Mouse (Mus musculus): ENCODE data around the gene Fa2h. TPM values are rescaled to one million over a fixed set of nuclear protein-coding genes. Genes with fewer than 3 reads are reported as not detected.
"Not testable (repeated sequence)": the region's sequence is repeated elsewhere in the genome, so short reads cannot be mapped to it uniquely, and the experiment has no call there.

Gene Fa2h
- polyA plus RNA-seq, 1 experiment: not detected

DNA sequence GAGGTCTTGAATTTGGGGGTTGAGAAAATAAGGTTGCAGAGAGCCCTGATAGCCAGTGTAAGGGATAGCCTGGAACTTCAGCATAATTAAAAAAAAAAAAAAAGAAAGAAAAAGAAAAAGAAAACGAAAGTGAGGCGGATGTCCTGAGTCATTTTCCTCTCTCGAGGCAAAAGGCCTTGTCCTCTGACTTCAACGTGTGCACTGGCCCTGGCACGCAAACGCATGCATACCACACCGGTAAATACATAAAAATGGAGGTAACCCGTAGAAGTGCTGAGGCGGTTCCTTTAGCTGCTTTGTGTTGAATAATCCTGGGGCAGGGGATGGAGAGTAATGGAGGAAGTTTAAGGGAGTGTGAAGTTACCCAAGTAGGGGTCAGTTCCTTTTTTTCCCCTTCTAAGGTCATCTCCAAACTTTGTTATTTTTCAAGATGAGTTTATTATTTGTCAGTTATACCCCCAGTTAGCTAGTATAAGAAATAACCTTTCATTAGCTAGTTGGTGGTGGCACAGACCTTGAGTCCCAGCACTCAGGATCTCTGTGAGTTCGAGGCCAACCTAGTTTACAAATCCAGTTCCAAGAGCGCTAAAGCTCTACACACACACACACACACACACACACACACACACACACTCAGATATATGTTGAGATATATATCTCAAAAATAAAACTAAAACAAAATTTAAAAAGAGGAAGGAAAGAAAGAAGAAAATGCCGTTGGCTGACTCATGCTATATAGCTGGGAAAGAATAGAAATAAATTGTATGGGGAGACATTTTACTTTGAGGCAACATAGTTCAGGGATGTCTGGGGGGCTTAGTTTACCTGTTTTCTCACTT lies 55.0 kb downstream of the Fa2h start:
- TF ChIP-seq CTCF (IDR thresholded peaks at IDR 0.05; ENCODE audit: borderline replicate concordance, insufficient read depth, low read length): no peak
- Histone ChIP-seq H3K4me3 (ENCODE audit: insufficient read depth, low read length) (peak overlapping the region; percentile 80), H3K27ac (ENCODE audit: insufficient read depth, low read length) (peak overlapping the region; percentile 43; the same call in 1 of the 2 replicates), H3K4me1 (ENCODE audit: control insufficient read depth, insufficient read depth, low read length) (0 out of 2 replicates have a peak, but pooled peaks cover 2% of the 10 kb centered on the region)

DNA sequence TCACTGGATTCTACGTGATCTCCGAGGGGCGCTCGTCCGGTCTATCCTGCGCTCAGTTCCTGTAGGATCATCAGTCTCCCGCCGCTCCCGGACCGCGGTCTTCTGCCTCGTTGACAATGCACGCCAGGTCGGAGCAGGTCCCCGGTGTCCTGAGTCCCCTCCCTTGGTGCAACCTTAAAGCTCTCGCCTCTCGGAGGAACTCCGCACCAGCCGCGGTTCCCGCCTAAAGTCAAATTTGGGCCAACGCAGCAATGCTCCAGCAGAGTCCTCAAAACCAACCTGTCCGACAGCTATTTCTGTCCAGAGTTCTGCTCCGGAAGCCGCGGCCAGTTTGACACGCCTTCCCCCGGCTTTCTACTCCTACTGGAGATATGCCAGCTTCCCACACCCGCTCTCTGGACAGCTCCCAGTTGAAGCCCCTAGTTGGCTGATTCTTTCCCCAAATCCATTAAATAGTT lies 55.7 kb downstream of the Fa2h start, which contains the start of gene Mlkl:
Gene Mlkl (minus strand): TSS at position 288 of the 458 bp plus-strand sequence.
- TF ChIP-seq CTCF (IDR thresholded peaks at IDR 0.05; ENCODE audit: borderline replicate concordance, insufficient read depth, low read length) (no peak), POLR2A (IDR thresholded peaks at IDR 0.05; ENCODE audit: low read depth, low read length) (peak; percentile 34; the same call in 1 of the 2 replicates)
- Histone ChIP-seq H3K4me1 (ENCODE audit: control insufficient read depth, insufficient read depth, low read length) (0 out of 2 replicates have a peak, but pooled peaks cover 2% of the 10 kb centered on the region), H3K27ac (ENCODE audit: insufficient read depth, low read length) (peak within 1 kb of the TSS; percentile 43), H3K4me3 (ENCODE audit: insufficient read depth, low read length) (peak within 1 kb of the TSS; percentile 80)

DNA sequence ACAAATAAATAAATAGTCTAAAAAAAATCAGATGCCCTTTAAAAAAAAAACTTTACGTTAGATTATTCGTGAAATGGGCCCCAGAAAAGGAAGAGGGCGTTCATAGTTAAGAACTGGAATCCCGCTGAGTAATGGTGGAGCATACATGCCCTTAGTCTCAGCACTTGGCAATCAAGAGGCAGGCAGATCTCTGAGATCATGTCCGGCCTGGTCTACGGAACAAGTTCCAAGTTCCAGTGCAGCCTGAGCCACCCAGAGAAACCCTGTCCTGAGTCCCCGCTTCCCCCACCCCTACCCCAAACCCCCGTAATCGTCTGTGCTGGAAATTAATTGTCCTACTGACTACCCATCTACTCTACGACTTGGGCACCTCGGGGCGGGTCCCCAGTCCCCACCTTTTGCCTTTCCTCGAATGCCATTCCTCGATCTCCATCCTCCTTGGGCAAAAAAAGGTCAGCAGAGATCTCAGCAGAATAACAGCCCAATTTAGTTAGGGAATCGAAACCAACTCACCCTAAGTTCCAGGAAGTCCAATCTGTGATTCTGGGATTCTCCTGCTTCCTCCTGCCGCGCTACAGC lies 56.2 kb downstream of the Fa2h start:
- Histone ChIP-seq H3K27ac (ENCODE audit: insufficient read depth, low read length) (peak overlapping the region; percentile 43), H3K4me3 (ENCODE audit: insufficient read depth, low read length) (peak overlapping the region; percentile 80), H3K4me1 (ENCODE audit: control insufficient read depth, insufficient read depth, low read length) (0 out of 2 replicates have a peak, but pooled peaks cover 2% of the 10 kb centered on the region)
- TF ChIP-seq CTCF (IDR thresholded peaks at IDR 0.05; ENCODE audit: borderline replicate concordance, insufficient read depth, low read length): no peak
- no peak for TF ChIP-seq POLR2A (IDR thresholded peaks at IDR 0.05; ENCODE audit: low read depth, low read length)

DNA sequence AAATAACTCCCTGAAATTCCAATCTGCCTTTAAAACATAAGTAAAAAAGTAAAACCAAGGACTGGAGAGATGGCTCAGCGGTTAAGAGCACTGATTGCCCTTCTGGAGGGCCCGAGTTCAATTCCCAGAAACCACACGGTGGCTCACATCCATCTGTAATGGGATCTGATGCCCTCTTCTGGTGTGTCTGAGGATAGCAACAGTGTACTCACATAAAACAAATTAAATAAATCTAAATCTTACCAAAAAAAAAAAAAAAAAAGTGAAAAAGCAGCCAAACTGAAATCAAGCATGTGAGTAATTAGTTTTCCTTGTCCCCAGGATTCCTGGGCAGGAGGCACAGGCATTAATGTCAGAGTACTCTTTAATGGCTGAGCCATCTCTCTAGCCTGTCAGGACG lies 56.9 kb downstream of the Fa2h start:
- TF ChIP-seq POLR2A (IDR thresholded peaks at IDR 0.05; ENCODE audit: low read depth, low read length) (no peak), CTCF (IDR thresholded peaks at IDR 0.05; ENCODE audit: borderline replicate concordance, insufficient read depth, low read length) (no peak)
- Histone ChIP-seq H3K27ac (ENCODE audit: insufficient read depth, low read length) (no peak overlapping the region), H3K4me1 (ENCODE audit: control insufficient read depth, insufficient read depth, low read length) (0 out of 2 replicates have a peak, but pooled peaks cover 2% of the 10 kb centered on the region), H3K4me3 (ENCODE audit: insufficient read depth, low read length) (peak overlapping the region; percentile 80)

DNA sequence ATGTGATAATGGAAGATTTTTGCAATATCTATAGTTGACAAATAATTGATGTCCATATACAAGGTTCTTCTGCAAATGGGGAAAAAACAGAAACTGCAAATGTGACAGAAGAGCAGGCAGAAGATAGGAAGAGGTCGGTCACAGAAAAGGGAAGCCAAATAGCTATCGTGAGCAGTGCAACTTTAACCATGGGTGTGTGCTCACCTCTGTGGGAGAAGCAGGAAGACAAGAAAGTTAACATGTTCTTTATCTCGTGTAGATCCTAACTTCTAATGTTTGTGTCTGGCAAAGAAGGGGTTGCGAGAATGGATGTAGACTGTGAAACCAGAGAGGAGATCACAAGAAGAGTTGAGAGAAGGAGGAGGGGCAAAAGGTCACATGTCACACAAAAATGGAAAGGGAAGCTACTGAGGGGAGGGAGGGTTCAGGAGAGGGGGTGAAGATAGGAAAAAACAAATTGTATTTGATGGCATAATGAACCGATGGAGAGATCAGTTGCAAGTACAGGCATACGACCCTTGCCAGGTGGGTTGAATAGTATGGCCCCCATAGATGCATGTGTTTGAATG lies 68.3 kb downstream of the Fa2h start:
- no peak overlapping the region for H3K27ac ChIP-seq (ENCODE audit: insufficient read depth, low read length)
- H3K4me1 ChIP-seq (ENCODE audit: control insufficient read depth, insufficient read depth, low read length): no peaks in the 10 kb centered on the region
- no peak overlapping the region for H3K4me3 ChIP-seq (ENCODE audit: insufficient read depth, low read length)
- TF ChIP-seq POLR2A (IDR thresholded peaks at IDR 0.05; ENCODE audit: low read depth, low read length) (no peak), CTCF (IDR thresholded peaks at IDR 0.05; ENCODE audit: borderline replicate concordance, insufficient read depth, low read length) (no peak)

DNA sequence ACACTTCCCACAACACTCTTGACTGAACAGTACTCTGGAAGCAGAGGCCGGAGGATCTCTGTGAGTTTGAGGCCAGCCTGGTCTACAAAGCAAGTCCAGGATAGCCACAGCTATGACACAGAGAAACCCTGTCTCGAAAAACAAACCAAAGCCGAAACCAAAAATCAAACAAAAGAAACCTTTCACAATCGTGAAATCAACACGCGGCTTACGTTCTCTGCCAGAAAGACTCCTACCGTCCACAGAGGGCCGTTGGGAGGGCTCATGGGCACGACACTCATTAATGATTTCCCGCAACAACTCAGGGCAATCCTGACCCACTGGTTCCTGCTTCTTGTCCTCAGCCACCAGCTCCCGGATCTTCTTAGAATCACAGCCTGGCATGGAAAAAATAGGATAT lies 78.9 kb downstream of the Fa2h start:
- TF ChIP-seq CTCF (IDR thresholded peaks at IDR 0.05; ENCODE audit: borderline replicate concordance, insufficient read depth, low read length) (no peak), POLR2A (IDR thresholded peaks at IDR 0.05; ENCODE audit: low read depth, low read length) (no peak)
- Histone ChIP-seq H3K4me1 (ENCODE audit: control insufficient read depth, insufficient read depth, low read length) (no peaks in the 10 kb centered on the region), H3K27ac (ENCODE audit: insufficient read depth, low read length) (no peak overlapping the region), H3K4me3 (ENCODE audit: insufficient read depth, low read length) (no peak overlapping the region)

DNA sequence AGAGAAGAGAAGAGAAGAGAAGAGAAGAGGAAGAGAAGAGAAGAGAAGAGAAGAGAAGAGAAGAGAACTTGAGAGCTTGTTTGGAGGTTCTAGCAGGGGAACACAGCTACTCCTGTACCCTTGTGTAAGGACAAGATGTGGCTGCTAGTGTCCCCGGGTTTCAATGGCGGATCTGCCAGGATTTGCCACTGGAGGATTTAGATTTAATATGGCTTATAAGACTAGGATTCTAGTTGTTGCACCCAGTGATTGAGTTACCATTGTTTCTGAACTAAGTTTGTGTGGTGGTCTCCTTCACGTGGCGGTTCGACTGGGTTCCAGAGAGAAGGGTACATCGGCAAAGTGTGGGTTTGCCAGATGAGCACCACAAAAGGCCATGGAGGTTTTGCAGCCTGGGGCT lies 79.7 kb downstream of the Fa2h start:
- H3K4me1 ChIP-seq (ENCODE audit: control insufficient read depth, insufficient read depth, low read length); H3K27ac ChIP-seq (ENCODE audit: insufficient read depth, low read length); H3K4me3 ChIP-seq (ENCODE audit: insufficient read depth, low read length): not testable (repeated sequence)

DNA sequence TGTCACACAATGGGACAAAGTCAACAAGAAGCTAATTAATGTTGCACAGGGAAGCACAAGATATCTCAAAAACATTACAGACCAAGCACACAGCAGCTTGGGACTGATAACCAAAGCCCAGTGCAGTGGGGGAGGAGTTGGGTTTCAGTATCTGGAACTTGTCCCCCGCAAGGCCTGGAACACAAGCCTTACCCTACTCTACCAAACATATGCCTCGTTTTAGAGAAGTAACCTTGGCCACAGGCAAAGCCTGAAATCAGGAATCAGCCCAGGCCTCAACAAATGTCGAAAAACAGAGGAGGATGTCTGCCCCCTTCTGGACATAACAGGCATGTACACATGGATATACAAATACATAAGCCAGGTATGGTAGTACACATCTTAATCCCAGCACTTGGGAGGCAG lies 80.9 kb downstream of the Fa2h start:
- H3K27ac ChIP-seq (ENCODE audit: insufficient read depth, low read length): no peak overlapping the region
- no peak overlapping the region for H3K4me3 ChIP-seq (ENCODE audit: insufficient read depth, low read length)
- no peaks in the 10 kb centered on the region for H3K4me1 ChIP-seq (ENCODE audit: control insufficient read depth, insufficient read depth, low read length)
- TF ChIP-seq CTCF (IDR thresholded peaks at IDR 0.05; ENCODE audit: borderline replicate concordance, insufficient read depth, low read length): no peak
- no peak for TF ChIP-seq POLR2A (IDR thresholded peaks at IDR 0.05; ENCODE audit: low read depth, low read length)

DNA sequence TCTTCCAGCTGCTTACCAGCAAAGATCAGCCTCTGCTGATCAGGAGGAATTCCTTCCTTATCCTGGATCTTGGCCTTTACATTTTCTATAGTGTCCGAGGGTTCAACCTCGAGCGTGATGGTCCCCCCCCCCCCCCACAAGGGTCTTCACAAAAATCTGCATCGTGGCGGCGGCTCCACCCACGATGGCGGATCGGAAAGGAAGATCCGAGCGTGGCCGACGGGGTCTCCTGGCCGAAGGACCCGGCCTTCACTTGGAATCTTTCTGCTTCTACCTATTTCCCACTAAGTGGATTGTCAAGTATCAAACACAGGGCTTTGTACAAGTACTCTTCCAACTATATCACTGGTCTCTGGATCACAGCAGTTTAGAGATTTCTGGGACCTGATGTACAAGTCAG lies 83.6 kb downstream of the Fa2h start:
- H3K4me3 ChIP-seq (ENCODE audit: insufficient read depth, low read length); H3K27ac ChIP-seq (ENCODE audit: insufficient read depth, low read length); H3K4me1 ChIP-seq (ENCODE audit: control insufficient read depth, insufficient read depth, low read length): not testable (repeated sequence)

All from embryonic fibroblast, embryonic 13.5 days (primary cell).